Mouse (Mus musculus): ENCODE data around the gene Ptk7.

DNA sequence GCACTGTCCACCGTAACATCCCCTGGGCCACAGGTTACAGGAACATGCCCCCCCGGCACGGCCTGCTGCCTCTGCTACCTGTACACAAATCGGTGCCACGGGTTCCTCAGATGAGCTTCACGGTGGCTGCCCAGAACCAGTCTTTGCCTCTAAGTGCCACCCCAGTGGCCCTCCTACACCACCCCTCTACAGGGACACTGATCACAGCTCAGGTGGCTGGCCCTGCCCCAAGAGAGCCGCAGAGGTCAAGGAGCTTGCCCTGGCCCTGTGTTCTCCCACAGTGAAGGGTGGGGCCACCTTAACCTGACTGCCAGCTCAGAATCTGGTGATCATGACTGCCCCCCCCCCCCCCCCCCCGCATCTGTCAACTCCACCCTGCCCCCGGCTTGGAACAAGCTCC is 49.1 kb upstream of the Ptk7 start, which contains the start of gene Mea1:
- TF ChIP-seq POLR2A (IDR thresholded peaks at IDR 0.05; ENCODE audit: low read depth, low read length) (no peak), CTCF (IDR thresholded peaks at IDR 0.05; ENCODE audit: borderline replicate concordance, insufficient read depth, low read length) (no peak)
